Mouse (Mus musculus) embryonic facial prominence, embryonic 14.5 days (tissue): ENCODE measurements at regions not wholly inside any gene's neighbourhood (a gene's known extent, or its start where the extent isn't known, plus 50 kb on each side); places are given as distances from the start of the nearest gene placed in this dataset.

Source experiments
- ATAC-seq: fragments of 200-750 bp; cut with Nextera tagmentation; 2 replicates; pipeline ENCODE4 v1.8.0; 2017; ENCODE audit warnings: low read depth, moderate number of reproducible peaks, moderate TSS enrichment
- DNase-seq: peaks from one replicate; pipeline ENCODE4 v3.0.0-alpha.2; 2015; ENCODE audit warnings: low spot score
- H3K27ac ChIP-seq: fragments of 300-500 bp; sonication (generic); replicated peaks from 2 replicates; pipeline ENCODE4 v1.5.1; 2014; ENCODE audit warnings: low read depth, mild to moderate bottlenecking, low read length, moderate library complexity
- H3K27me3 ChIP-seq: fragments of 300-500 bp; sonication (generic); replicated peaks from 2 replicates; pipeline ENCODE4 v1.6.1; 2014; ENCODE audit warnings: low read length; ENCODE audit not compliant: control insufficient read depth, insufficient read depth
- H3K36me3 ChIP-seq: fragments of 300-500 bp; sonication (generic); 2 replicates; pipeline ENCODE4 v1.6.1; 2014; ENCODE audit warnings: low read length, mixed read lengths; ENCODE audit not compliant: control insufficient read depth, insufficient read depth
- H3K4me1 ChIP-seq: fragments of 300-500 bp; sonication (generic); 2 replicates; pipeline ENCODE4 v1.6.1; 2014; ENCODE audit warnings: antibody characterized with exemption, low read length; ENCODE audit not compliant: control insufficient read depth, insufficient read depth
- H3K4me2 ChIP-seq: fragments of 300-500 bp; sonication (generic); 2 replicates; pipeline ENCODE4 v1.6.1; 2014; ENCODE audit warnings: low read depth, mild to moderate bottlenecking, low read length, moderate library complexity, mixed read lengths
- H3K4me3 ChIP-seq: fragments of 300-500 bp; sonication (generic); 2 replicates; pipeline ENCODE4 v1.5.1; 2014; ENCODE audit warnings: low read depth, mild to moderate bottlenecking, low read length
- H3K9ac ChIP-seq: fragments of 300-500 bp; sonication (generic); 2 replicates; pipeline ENCODE4 v1.6.1; 2014; ENCODE audit warnings: low read depth, mild to moderate bottlenecking, low read length, moderate library complexity, mixed read lengths
- H3K9me3 ChIP-seq: fragments of 300-500 bp; sonication (generic); 2 replicates; pipeline ENCODE4 v1.6.1; 2016; ENCODE audit warnings: low read length; ENCODE audit not compliant: control insufficient read depth
- WGBS: fragments of 180-500 bp; shearing (Covaris S2); extraction: QIAGEN DNeasy Blood & Tissue Kit; methylation state at CpG from one replicate; pipeline ENCODE4 v1.1.7; 2014; 5-methylcytosine and 5-hydroxymethylcytosine counted together

- 24% methylated on average over 1 of the region's 1 CpGs for WGBS
- H3K27ac ChIP-seq: no peak overlapping the region
- H3K4me1 ChIP-seq: peaks cover 20% of the 10 kb centered on the region; the same call in 1 of the 2 replicates
- no peaks in the 10 kb centered on the region for H3K27me3 ChIP-seq
- no peak for ATAC-seq
- H3K36me3 ChIP-seq: no peaks in the 10 kb centered on the region
- H3K9me3 ChIP-seq: no peaks in the 10 kb centered on the region
- peak; percentile 73 for DNase-seq
- H3K4me2 ChIP-seq: no peak overlapping the region
- no peak overlapping the region for H3K4me3 ChIP-seq
- H3K9ac ChIP-seq: no peak overlapping the region
Measured at GRCm38 (mm10) chr6:94778797-94779196, 78.8 kb upstream of the Lrig1 start.

- Histone ChIP-seq H3K36me3 (no peaks in the 10 kb centered on the region), H3K9ac (no peak overlapping the region), H3K4me2 (no peak overlapping the region), H3K9me3 (no peaks in the 10 kb centered on the region), H3K4me1 (peaks cover 32% of the 10 kb centered on the region), H3K4me3 (no peak overlapping the region), H3K27ac (peak overlapping the region; percentile 30; the same call in 1 of the 2 replicates), H3K27me3 (no peaks in the 10 kb centered on the region)
- ATAC-seq: 0 out of 2 replicates have a peak, but pooled peaks have one; percentile 34
- WGBS: 17% methylated on average over 4 of the region's 4 CpGs
- peak; percentile 78 for DNase-seq
Measured at GRCm38 (mm10) chr6:94776585-94776984, 76.6 kb upstream of the Lrig1 start.

DNA sequence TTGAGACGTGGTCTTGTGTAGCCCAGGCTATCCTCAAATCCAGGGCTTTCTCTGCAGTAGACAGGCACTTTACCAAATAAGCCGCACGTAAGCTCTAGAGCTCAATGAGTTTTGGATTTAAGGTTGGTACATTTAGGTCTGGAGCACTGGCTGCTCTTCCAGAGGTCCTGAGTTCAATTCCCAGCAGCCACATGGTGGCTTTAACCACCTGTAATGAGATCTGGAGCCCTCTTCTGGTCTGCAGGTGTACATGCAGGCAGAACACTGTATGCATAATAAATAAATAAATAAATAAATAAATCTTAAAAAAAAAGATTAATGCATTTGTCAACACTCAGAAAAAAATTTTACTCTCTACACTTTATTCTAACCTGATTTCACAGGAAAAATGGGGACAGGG, 74.9 kb upstream of the Lrig1 start:
- Histone ChIP-seq H3K27me3 (no peaks in the 10 kb centered on the region), H3K9me3 (no peaks in the 10 kb centered on the region), H3K4me1 (peaks cover 29% of the 10 kb centered on the region), H3K4me3 (no peak overlapping the region), H3K27ac (peak overlapping the region; percentile 86; the same call in 1 of the 2 replicates), H3K9ac (no peak overlapping the region), H3K36me3 (no peaks in the 10 kb centered on the region), H3K4me2 (no peak overlapping the region)
- no peak for DNase-seq
- no peak for ATAC-seq
- WGBS: 95% methylated on average over 3 of the region's 3 CpGs

DNA sequence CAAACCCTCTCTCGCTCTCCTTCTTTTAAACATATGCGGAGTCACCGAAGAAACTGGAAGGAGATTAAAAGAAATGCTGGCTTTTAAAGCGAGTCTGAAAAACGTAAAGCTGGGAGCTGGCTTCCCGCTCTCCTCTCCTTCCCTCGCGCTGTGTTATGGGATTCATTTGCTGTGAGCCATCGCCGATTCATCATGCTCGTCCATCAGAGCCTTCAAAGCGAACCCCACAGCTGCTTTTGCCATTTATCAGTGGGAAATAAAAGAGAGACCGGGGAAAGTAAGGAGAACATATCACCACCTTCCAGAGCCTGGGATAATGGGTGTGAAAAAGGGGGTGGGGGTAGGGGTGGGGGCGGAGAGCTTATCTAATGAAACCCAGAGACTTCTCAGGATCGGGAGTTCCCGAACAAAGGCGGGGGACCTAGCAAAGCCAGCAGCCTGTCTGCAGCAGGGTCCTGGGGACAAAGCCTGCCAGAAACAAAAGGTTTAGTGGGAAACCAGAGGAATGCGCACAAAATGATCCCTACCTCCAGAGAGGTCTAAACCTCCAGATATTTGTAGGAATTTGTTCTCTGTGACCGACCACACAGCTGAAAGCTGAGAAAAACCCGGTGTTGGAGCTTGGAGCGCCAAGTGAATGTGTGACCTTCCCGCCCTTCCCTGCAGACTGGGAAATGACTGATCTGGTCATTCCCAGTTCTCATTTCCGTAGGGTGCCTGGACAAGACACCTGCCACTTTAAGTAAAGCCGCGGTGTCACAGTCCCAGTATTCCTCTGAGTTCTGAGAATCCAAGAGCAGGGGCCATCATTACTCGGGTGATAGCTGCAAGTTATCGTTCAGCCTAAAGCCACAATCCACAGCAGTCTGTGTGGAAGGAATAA, 73.9 kb upstream of the Lrig1 start:
- peak; percentile 56; the same call in 1 of the 2 replicates for ATAC-seq
- Histone ChIP-seq H3K4me1 (peaks cover 29% of the 10 kb centered on the region), H3K4me3 (peak overlapping the region; percentile 13), H3K27ac (peak overlapping the region; percentile 86), H3K9ac (peak overlapping the region; percentile 30), H3K9me3 (no peaks in the 10 kb centered on the region), H3K27me3 (no peaks in the 10 kb centered on the region), H3K4me2 (peak overlapping the region; percentile 51), H3K36me3 (no peaks in the 10 kb centered on the region)
- 5% methylated on average over 27 of the region's 27 CpGs for WGBS
- peak; percentile 86 for DNase-seq

- 30% methylated on average over 12 of the region's 12 CpGs for WGBS
- Histone ChIP-seq H3K9me3 (no peaks in the 10 kb centered on the region), H3K4me2 (peak overlapping the region; percentile 51), H3K27ac (peak overlapping the region; percentile 86), H3K9ac (peak overlapping the region; percentile 30), H3K27me3 (no peaks in the 10 kb centered on the region), H3K36me3 (no peaks in the 10 kb centered on the region), H3K4me1 (peaks cover 29% of the 10 kb centered on the region), H3K4me3 (peak overlapping the region; percentile 13; the same call in 1 of the 2 replicates)
- DNase-seq (no peak), ATAC-seq (peak; percentile 28; the same call in 1 of the 2 replicates)
Measured at GRCm38 (mm10) chr6:94772868-94773603, 73.1 kb upstream of the Lrig1 start.

DNA sequence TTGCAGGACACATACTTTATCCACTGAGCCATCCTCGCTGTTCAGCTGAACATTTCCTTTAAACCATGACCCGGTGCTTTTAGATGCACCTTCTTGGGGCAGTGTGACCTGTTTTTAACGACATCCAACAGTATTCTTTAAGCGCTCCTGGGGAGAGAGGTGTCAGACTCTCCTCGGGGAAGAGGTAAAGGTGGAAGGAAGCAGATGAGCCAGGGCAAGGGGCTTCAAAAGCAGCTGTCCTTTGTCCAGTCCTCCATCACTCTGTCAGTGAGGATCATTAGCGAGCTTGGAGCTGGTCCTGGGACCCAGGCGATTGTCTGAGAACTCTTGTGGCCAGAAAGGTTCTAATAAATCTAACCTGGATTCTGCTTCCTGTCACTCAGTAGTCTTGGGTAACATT, 72.4 kb upstream of the Lrig1 start:
- no peaks in the 10 kb centered on the region for H3K36me3 ChIP-seq
- no peak overlapping the region for H3K9ac ChIP-seq
- peak overlapping the region; percentile 86 for H3K27ac ChIP-seq
- H3K4me1 ChIP-seq: peaks cover 29% of the 10 kb centered on the region
- H3K4me3 ChIP-seq: no peak overlapping the region
- ATAC-seq (no peak), DNase-seq (no peak)
- H3K4me2 ChIP-seq: no peak overlapping the region
- 65% methylated on average over 7 of the region's 7 CpGs for WGBS
- no peaks in the 10 kb centered on the region for H3K27me3 ChIP-seq
- H3K9me3 ChIP-seq: no peaks in the 10 kb centered on the region

- Histone ChIP-seq H3K9ac (no peak overlapping the region), H3K4me3 (no peak overlapping the region), H3K36me3 (no peaks in the 10 kb centered on the region), H3K4me2 (no peak overlapping the region), H3K4me1 (peaks cover 10% of the 10 kb centered on the region), H3K27me3 (no peaks in the 10 kb centered on the region), H3K27ac (no peak overlapping the region), H3K9me3 (no peaks in the 10 kb centered on the region)
- ATAC-seq (no peak), DNase-seq (no peak)
- WGBS: 82% methylated on average over 5 of the region's 5 CpGs
Measured at GRCm38 (mm10) chr6:94768230-94768629, 68.3 kb upstream of the Lrig1 start.

- Histone ChIP-seq H3K9ac (no peak overlapping the region), H3K27me3 (no peaks in the 10 kb centered on the region), H3K36me3 (no peaks in the 10 kb centered on the region), H3K9me3 (no peaks in the 10 kb centered on the region), H3K27ac (no peak overlapping the region), H3K4me3 (no peak overlapping the region), H3K4me2 (no peak overlapping the region), H3K4me1 (peaks cover 16% of the 10 kb centered on the region)
- ATAC-seq (no peak), DNase-seq (no peak)
- 78% methylated on average over 6 of the region's 6 CpGs for WGBS
Measured at GRCm38 (mm10) chr6:94765724-94766123, 65.8 kb upstream of the Lrig1 start.
